Mouse (Mus musculus): ENCODE data around the gene Chrm4.
A peak's percentile ranks its signal among the peaks of the same experiment; 100 is the strongest.

Chrm4 gene

GRCm38 (mm10) chr2:91926949-91927348, at the start of gene Chrm4:
Chrm4 (plus strand) TSS chr2:91927249.
- no peak for ATAC-seq (ENCODE audit: low TSS enrichment)

- ATAC-seq (ENCODE audit: low TSS enrichment): peak; percentile 88
These were observed 48.5 kb upstream of the Chrm4 start for GRCm38 (mm10) chr2:91878387-91879180.

DNA sequence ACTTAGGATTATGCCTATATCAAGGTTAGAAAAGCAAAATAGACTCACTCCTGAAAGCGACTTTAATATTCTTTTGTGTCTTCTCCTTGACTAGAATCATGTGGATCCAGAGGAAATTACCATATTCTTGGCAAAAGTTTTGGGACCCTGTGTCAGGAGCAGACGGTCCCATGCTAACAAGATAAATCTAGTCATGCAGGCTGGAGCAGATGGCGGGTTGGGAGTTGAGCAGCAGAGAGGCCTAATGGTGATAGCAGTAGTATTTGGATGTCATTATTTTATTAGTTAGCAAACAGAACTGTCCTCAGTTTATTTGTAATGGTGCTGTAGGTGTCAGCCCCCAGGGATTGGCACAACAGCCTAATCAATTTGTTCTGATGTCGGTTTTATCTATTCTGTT, 43.1 kb upstream of the Chrm4 start:
- no peak for ATAC-seq (ENCODE audit: low TSS enrichment)

GRCm38 (mm10) chr2:91884616-91885015, 42.4 kb upstream of the Chrm4 start:
- no peak for ATAC-seq (ENCODE audit: low TSS enrichment)

GRCm38 (mm10) chr2:91894716-91895115, 32.3 kb upstream of the Chrm4 start:
- no peak for ATAC-seq (ENCODE audit: low TSS enrichment)

- no peak for ATAC-seq (ENCODE audit: low TSS enrichment)
These were observed 31.6 kb upstream of the Chrm4 start for GRCm38 (mm10) chr2:91895401-91895800.

- no peak for ATAC-seq (ENCODE audit: low TSS enrichment)
These were observed 29.1 kb upstream of the Chrm4 start for GRCm38 (mm10) chr2:91897968-91898367.

DNA sequence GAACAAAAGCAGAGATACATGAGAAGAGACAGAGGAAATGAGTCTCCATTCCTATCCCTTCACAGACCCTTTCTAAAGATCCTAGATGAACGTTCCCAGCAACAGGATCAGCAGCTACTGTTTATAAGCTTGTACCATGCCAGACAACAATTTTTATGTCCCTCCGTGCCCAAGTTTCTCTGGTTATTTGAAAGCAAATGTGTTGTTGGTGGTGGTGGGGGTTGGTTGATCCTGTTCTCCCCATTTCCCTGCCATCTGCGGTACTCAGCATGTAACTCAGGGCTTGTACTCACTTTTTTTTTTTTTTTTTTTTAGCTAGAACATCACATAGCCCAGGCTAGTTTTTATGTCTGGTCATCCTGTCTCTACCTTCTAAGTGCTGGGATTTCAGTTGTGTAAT, 27.9 kb upstream of the Chrm4 start:
- no peak for ATAC-seq (ENCODE audit: low TSS enrichment)

DNA sequence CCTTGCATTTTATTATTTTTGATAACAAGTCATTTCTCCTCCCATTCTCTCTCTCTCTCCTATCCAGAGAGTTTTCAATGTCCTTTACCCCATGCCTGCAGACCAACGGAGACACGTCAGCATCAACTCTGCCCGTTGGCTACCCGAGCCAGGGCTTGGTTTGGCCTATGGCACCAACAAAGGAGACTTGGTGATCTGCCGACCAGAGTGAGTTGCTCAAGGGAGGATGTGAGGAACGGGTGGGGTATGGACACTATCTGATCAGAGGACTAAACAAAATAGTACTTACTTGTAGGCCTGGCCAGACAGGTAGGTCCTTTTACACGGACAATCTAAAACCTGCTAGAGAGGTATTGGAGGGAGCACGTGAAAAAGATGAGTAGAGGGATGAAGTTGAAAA, 26.6 kb upstream of the Chrm4 start:
- no peak for ATAC-seq (ENCODE audit: low TSS enrichment)

DNA sequence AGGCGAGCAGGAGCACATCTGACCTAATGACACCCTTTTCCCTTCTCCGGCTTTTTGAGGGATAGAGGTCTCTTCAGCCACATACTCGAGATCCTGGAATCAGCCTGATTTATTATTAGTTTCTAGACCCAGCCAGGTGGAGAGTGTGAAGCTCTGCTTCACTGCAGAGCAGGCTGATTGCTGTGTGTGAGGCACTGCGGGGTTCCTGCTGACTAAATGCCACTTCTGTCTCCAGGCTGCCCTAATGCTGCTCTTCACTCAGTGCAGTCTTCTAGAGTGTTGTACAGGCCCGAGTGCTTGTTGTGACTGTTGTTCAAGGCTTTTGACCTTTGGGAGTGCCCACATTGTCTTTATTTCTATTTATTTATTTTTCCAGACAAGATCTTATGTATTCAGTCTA, 24.7 kb upstream of the Chrm4 start:
- ATAC-seq (ENCODE audit: low TSS enrichment): no peak

DNA sequence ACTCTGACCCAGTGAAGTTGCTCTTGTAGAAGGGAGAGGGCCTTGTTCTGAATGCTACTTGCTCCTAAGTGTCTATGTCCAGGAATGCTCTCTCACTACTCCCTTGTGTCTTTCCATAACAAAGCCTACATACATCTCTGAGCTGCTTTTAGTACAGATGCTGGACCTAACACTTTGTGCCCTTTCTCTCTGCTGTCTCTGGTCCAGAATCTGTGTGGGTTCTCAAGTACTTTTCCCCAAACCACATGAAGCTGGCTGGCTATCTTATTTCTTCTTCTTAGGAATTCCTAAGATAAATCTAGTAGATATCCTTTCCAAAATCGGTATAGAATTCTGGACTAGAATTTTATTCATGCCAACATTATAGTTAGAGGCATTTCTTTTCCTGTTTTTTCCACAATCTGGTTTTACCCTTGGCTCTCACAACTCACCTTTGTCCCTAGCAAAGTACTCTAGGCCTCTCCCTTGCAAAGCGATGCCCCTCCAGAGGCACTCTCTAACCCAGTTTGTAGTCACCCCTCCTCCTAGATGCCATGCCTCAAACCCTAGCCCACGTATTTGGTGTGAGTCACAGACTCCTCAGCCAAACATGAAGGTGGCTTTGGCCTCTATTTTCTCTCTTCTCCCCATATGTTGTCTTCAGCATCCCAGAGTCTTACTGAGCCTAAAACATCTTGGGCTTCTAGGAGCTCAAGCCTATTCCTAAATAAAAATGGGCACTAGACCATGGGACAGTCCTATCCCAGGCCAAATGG, 23.7 kb upstream of the Chrm4 start:
- peak; percentile 75 for ATAC-seq (ENCODE audit: low TSS enrichment)

GRCm38 (mm10) chr2:91904618-91905307, 22.3 kb upstream of the Chrm4 start:
- ATAC-seq (ENCODE audit: low TSS enrichment): peak; percentile 25

- ATAC-seq (ENCODE audit: low TSS enrichment): no peak
These were observed 20.9 kb upstream of the Chrm4 start for GRCm38 (mm10) chr2:91906141-91906540.

GRCm38 (mm10) chr2:91912616-91913015, 14.4 kb upstream of the Chrm4 start:
- ATAC-seq (ENCODE audit: low TSS enrichment): 0 out of 2 replicates have a peak, but pooled peaks have one; percentile 11

GRCm38 (mm10) chr2:91913328-91914110, 13.5 kb upstream of the Chrm4 start:
- no peak for ATAC-seq (ENCODE audit: low TSS enrichment)

DNA sequence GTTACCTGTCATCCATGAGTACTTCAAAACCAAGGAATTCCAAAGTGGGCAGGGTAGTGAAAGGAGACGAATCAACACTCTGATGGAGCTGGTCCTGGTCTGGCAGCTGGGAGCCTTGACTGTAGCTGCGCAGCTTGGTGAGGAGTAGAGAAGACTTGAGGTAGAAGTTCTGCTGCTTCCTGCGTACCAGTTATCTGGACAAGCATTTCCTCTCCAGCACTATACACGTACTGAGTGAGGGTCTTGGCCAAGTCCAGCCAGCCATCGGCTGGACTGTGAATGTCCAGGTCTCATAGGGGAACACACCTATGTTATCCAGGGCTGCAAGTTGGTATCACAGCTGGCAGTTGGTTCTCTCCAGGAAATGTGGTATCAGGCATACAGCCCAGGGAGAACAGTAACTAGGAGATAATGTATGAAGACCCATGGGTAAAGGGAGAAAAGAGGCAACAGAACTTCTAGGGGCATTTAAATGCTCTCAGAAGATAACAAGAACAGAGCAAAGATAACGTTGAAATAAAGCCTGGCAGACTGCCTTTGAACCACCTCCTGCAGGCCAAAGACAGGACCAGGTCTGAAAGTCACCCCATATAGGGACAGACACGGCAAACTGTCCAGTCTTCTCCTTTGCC, 10.6 kb upstream of the Chrm4 start:
- ATAC-seq (ENCODE audit: low TSS enrichment): no peak

- ATAC-seq (ENCODE audit: low TSS enrichment): no peak
These were observed 10.0 kb upstream of the Chrm4 start for GRCm38 (mm10) chr2:91917096-91917495.

DNA sequence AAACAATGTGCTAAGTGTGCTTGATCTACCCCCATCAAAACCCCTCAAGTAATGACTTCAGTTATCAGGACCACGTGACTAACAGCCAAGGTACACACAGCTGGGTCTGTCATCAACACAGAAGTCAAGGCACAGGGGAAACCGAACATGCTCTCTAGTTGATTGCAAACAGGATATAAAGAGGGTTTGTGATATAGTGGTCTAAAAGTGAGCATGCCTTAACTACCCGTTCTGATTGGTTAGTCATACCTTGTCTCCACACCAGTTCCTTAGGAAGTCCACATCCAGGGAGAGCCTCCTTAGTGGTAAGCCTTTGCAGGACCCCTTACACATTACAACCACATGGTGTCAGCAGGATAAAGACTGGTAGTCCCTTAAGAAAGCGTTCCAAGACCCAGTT, 6.9 kb upstream of the Chrm4 start:
- ATAC-seq (ENCODE audit: low TSS enrichment): no peak

- ATAC-seq (ENCODE audit: low TSS enrichment): no peak
These were observed 5.8 kb upstream of the Chrm4 start for GRCm38 (mm10) chr2:91921181-91921789.

GRCm38 (mm10) chr2:91921790-91922570, 5.1 kb upstream of the Chrm4 start:
- ATAC-seq (ENCODE audit: low TSS enrichment): peak; percentile 42

All from frontal cortex, adult (tissue).